Mouse (Mus musculus): ENCODE results near the gene Klhl32. TPM values are rescaled to one million over a fixed set of nuclear protein-coding genes. Genes with fewer than 3 reads are reported as not detected.

The Klhl32 gene
- polyA plus RNA-seq, 1 experiment from 2014 or later = 2.9 TPM

DNA sequence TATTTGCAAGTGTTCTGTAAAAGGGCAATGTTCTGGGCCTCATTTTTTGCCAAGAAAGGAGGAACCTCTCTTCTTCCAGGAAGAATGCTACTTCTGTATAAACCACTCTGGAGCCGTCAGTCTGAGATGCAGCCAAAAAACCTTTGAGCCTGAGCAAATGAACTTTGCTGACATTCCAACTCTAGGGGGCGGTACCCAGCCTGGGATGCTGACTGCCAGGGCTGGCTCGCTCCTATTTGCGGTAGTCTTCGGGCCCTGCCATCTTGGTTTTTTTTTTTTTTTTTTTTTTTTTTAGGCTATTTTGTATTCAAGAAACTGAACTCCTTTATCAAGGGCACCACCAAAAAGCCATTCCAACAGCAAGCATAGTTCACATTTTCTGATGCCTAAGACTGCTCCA lies 230.5 kb downstream of the Klhl32 start:
- H3K4me1 ChIP-seq (ENCODE audit: control insufficient read depth, insufficient read depth, low read length) = no peaks in the 10 kb centered on the region; the same call in 1 of the 2 replicates
- H3K9me3 ChIP-seq (replicated peaks; ENCODE audit: control insufficient read depth, low read length) = no peaks in the 10 kb centered on the region
- H3K4me2 ChIP-seq = no peak overlapping the region
- 85% methylated on average over 5 of the region's 5 CpGs for WGBS (ENCODE audit: insufficient replicate concordance)
- no peaks in the 10 kb centered on the region for H3K36me3 ChIP-seq (ENCODE audit: control insufficient read depth, insufficient read depth, low read length)
- H3K27me3 ChIP-seq (ENCODE audit: control insufficient read depth, insufficient read depth, low read length) = no peaks in the 10 kb centered on the region
- no peak overlapping the region for H3K9ac ChIP-seq (ENCODE audit: low read depth, low read length)
- no peak for ATAC-seq (replicated peaks; ENCODE audit: insufficient number of reproducible peaks, low FRiP score, low TSS enrichment)
- H3K4me3 ChIP-seq (ENCODE audit: low read depth, low read length) = no peak overlapping the region
- H3K27ac ChIP-seq (ENCODE audit: low read depth, low read length) = no peak overlapping the region

DNA sequence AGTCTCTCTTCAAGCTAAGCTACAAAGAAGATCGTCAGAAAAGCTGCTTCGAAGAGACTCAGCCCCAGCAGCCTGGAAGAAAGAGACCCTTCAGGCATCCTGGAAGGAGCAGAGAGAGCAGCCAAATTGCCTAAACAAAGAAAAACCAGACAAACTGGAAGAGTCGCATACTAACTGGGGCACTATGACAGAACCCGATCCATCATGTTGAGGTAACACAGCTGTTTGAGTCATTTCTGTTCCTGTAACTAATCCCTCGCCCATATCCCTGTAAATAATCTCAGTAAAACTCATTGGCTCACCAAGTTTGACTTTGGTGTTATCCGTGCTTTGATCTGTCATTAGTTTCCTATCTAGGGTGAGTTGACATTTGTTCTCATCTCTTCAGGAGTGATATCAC lies 230.9 kb downstream of the Klhl32 start:
- WGBS (ENCODE audit: insufficient replicate concordance) = 70% methylated on average over 6 of the region's 6 CpGs
- H3K9ac ChIP-seq (ENCODE audit: low read depth, low read length) = no peak overlapping the region

DNA sequence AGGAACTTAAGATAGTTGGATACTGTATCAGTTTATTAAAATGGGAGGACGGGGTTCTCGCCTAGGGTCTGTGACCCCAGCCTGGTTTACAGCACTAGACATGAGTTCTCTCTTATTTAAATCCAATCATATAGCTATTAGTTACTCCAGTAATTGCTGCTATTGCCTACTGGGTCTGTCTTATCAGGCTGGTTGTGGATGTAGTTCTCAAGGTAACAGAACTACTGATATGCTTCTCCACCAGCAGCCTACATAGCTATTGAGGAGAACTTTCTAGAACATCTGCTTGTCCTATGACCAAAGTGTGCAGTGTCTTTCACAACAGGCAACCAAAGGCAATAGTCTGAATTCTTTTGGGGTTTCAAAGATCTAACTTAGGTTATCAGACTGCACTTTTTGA lies 241.4 kb downstream of the Klhl32 start:
- Histone ChIP-seq H3K9ac (ENCODE audit: low read depth, low read length) (no peak overlapping the region), H3K4me2 (no peak overlapping the region), H3K9me3 (replicated peaks; ENCODE audit: control insufficient read depth, low read length) (no peaks in the 10 kb centered on the region), H3K36me3 (ENCODE audit: control insufficient read depth, insufficient read depth, low read length) (0 out of 2 replicates have a peak, but pooled peaks cover 2% of the 10 kb centered on the region), H3K27ac (ENCODE audit: low read depth, low read length) (no peak overlapping the region), H3K27me3 (ENCODE audit: control insufficient read depth, insufficient read depth, low read length) (no peaks in the 10 kb centered on the region), H3K4me1 (ENCODE audit: control insufficient read depth, insufficient read depth, low read length) (no peaks in the 10 kb centered on the region), H3K4me3 (ENCODE audit: low read depth, low read length) (no peak overlapping the region)
- WGBS (ENCODE audit: insufficient replicate concordance) = 96% methylated on average over 2 of the region's 2 CpGs
- no peak for ATAC-seq (replicated peaks; ENCODE audit: insufficient number of reproducible peaks, low FRiP score, low TSS enrichment)

More for the DNA sequence above, 230.9 kb downstream of the Klhl32 start:
- Histone ChIP-seq H3K36me3 (ENCODE audit: control insufficient read depth, insufficient read depth, low read length) (no peaks in the 10 kb centered on the region), H3K4me3 (ENCODE audit: low read depth, low read length) (no peak overlapping the region), H3K9me3 (replicated peaks; ENCODE audit: control insufficient read depth, low read length) (no peaks in the 10 kb centered on the region), H3K4me2 (no peak overlapping the region), H3K27me3 (ENCODE audit: control insufficient read depth, insufficient read depth, low read length) (no peaks in the 10 kb centered on the region), H3K27ac (ENCODE audit: low read depth, low read length) (no peak overlapping the region), H3K4me1 (ENCODE audit: control insufficient read depth, insufficient read depth, low read length) (no peaks in the 10 kb centered on the region; the same call in 1 of the 2 replicates)
- ATAC-seq (replicated peaks; ENCODE audit: insufficient number of reproducible peaks, low FRiP score, low TSS enrichment) = no peak

DNA sequence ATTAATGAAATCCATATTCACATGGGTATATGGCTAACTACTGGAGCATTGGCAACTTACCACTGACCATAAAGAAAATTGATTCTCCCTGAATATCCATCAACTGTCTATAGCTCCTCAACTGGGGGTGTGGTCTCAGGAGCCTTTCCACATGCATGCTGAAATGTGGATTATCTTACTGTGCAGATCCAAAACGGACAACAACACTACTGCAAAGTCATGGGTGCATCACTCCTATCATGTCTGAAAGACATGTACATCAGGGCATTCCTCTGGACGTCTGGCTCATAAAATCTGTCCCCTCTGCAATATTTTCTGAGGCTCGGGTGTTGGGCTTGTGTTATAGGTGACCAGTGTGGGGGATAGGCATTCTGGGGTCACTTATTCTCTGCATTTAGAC lies 241.8 kb downstream of the Klhl32 start:
- H3K9ac ChIP-seq (ENCODE audit: low read depth, low read length) = no peak overlapping the region
- no peak overlapping the region for H3K27ac ChIP-seq (ENCODE audit: low read depth, low read length)
- 71% methylated on average over 3 of the region's 3 CpGs for WGBS (ENCODE audit: insufficient replicate concordance)
- no peaks in the 10 kb centered on the region for H3K4me1 ChIP-seq (ENCODE audit: control insufficient read depth, insufficient read depth, low read length)
- no peak overlapping the region for H3K4me2 ChIP-seq
- no peak for ATAC-seq (replicated peaks; ENCODE audit: insufficient number of reproducible peaks, low FRiP score, low TSS enrichment)
- H3K36me3 ChIP-seq (ENCODE audit: control insufficient read depth, insufficient read depth, low read length) = 0 out of 2 replicates have a peak, but pooled peaks cover 2% of the 10 kb centered on the region
- no peaks in the 10 kb centered on the region for H3K9me3 ChIP-seq (replicated peaks; ENCODE audit: control insufficient read depth, low read length)
- no peaks in the 10 kb centered on the region for H3K27me3 ChIP-seq (ENCODE audit: control insufficient read depth, insufficient read depth, low read length)
- H3K4me3 ChIP-seq (ENCODE audit: low read depth, low read length) = no peak overlapping the region

DNA sequence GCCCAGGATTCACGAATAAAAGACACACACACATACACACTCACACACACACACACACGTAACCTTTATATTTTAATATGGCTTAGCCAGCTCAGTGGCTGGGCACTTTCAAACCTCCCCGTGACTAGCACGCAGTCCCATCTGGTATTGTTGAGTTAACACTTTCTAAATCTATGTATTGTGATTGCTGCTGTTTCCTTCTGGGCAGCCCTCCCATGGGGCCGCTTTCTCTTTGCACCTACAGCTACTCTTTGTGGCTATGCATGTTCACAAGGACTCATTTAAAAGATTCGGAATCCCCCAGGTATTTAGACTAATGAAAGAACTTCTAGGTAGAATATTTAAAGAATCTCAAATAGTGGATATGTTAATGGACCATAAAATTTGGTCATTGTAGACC lies 249.2 kb downstream of the Klhl32 start:
- Histone ChIP-seq H3K9ac (ENCODE audit: low read depth, low read length) (no peak overlapping the region), H3K27ac (ENCODE audit: low read depth, low read length) (no peak overlapping the region), H3K27me3 (ENCODE audit: control insufficient read depth, insufficient read depth, low read length) (no peaks in the 10 kb centered on the region), H3K4me1 (ENCODE audit: control insufficient read depth, insufficient read depth, low read length) (no peaks in the 10 kb centered on the region), H3K4me3 (ENCODE audit: low read depth, low read length) (no peak overlapping the region), H3K36me3 (ENCODE audit: control insufficient read depth, insufficient read depth, low read length) (peaks cover 10% of the 10 kb centered on the region), H3K9me3 (replicated peaks; ENCODE audit: control insufficient read depth, low read length) (no peaks in the 10 kb centered on the region), H3K4me2 (no peak overlapping the region)
- no peak for ATAC-seq (replicated peaks; ENCODE audit: insufficient number of reproducible peaks, low FRiP score, low TSS enrichment)
- WGBS (ENCODE audit: insufficient replicate concordance) = 90% methylated on average over 6 of the region's 6 CpGs

DNA sequence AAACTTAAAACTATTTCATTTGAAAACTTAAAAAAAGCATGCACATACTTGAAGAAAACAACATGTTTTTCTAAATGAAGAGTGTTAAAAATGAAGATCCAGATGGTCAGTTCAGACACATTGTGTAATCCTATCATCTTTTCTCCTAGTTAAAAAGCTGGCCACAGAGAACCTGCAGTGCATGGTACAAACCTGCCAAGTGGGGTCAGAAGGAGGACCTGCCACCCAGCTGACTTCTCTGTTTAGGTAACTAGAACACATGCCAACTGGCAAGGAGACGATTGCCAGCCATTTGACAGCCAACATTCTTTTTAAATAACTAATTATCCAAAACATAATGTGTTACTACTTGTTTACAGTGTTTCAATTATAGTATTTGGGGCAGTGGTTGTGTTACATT lies 252.3 kb downstream of the Klhl32 start:
- Histone ChIP-seq H3K4me1 (ENCODE audit: control insufficient read depth, insufficient read depth, low read length) (no peaks in the 10 kb centered on the region), H3K27ac (ENCODE audit: low read depth, low read length) (no peak overlapping the region), H3K9ac (ENCODE audit: low read depth, low read length) (no peak overlapping the region), H3K36me3 (ENCODE audit: control insufficient read depth, insufficient read depth, low read length) (peaks cover 8% of the 10 kb centered on the region), H3K27me3 (ENCODE audit: control insufficient read depth, insufficient read depth, low read length) (no peaks in the 10 kb centered on the region), H3K4me3 (ENCODE audit: low read depth, low read length) (no peak overlapping the region), H3K9me3 (replicated peaks; ENCODE audit: control insufficient read depth, low read length) (no peaks in the 10 kb centered on the region), H3K4me2 (no peak overlapping the region)
- no peak for ATAC-seq (replicated peaks; ENCODE audit: insufficient number of reproducible peaks, low FRiP score, low TSS enrichment)
- WGBS (ENCODE audit: insufficient replicate concordance) = 88% methylated on average over 1 of the region's 1 CpGs

DNA sequence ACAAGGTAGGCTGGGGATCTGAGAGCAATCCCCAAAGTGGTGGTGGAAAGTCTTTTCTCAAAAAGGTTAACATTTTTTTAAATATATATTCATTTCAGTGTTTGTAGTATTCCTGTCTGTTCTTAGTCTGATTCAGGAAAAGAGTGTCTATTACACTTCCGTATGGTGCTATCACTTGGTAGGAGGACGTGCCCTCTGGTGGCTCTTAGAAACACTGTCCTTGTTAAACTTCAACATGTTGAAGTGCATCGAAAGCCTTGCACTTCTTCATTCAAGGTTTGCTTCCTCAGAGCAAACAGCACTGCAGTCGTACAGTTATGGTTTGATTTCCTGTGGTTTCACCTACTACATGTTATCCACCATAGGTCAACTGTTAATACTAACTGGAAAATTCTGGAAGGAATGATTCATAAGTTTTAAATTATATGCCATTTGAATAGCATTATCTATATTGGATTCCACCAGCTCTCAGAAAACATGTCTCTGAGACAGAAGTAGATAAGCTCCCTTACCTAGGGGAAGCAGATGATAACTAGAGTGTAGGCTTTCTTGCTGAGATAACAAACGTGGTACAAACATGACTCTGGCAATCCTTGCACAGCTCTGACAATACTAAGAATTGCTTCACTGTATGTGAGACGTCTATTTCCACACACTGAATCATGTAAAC lies 253.8 kb downstream of the Klhl32 start:
- H3K9ac ChIP-seq (ENCODE audit: low read depth, low read length) = no peak overlapping the region
- no peaks in the 10 kb centered on the region for H3K4me1 ChIP-seq (ENCODE audit: control insufficient read depth, insufficient read depth, low read length)
- no peak overlapping the region for H3K27ac ChIP-seq (ENCODE audit: low read depth, low read length)
- no peaks in the 10 kb centered on the region for H3K27me3 ChIP-seq (ENCODE audit: control insufficient read depth, insufficient read depth, low read length)
- H3K4me3 ChIP-seq (ENCODE audit: low read depth, low read length) = no peak overlapping the region
- ATAC-seq (replicated peaks; ENCODE audit: insufficient number of reproducible peaks, low FRiP score, low TSS enrichment) = no peak
- no peak overlapping the region for H3K4me2 ChIP-seq
- H3K9me3 ChIP-seq (replicated peaks; ENCODE audit: control insufficient read depth, low read length) = no peaks in the 10 kb centered on the region
- WGBS (ENCODE audit: insufficient replicate concordance) = 57% methylated on average over 6 of the region's 6 CpGs
- peaks cover 8% of the 10 kb centered on the region for H3K36me3 ChIP-seq (ENCODE audit: control insufficient read depth, insufficient read depth, low read length)

DNA sequence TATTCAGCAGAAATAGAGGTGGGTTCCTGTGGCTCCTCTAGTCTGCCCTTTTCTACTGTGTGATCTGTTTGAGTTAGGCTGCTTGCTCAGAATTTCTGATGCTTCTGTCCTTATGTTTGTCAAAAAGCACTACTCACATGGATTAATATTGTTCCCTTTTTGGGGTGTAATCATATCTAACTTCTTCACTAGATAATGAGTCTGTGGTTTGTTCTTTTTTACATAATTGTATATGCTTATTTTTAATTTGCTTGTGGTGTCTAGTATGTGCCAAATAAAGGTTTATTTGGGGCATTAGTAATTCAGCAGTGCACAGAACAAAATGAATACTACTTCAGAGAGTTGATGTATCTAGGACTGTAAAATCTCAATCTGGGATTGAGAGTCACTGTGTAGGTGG lies 256.1 kb downstream of the Klhl32 start:
- Histone ChIP-seq H3K9me3 (replicated peaks; ENCODE audit: control insufficient read depth, low read length) (no peaks in the 10 kb centered on the region), H3K4me1 (ENCODE audit: control insufficient read depth, insufficient read depth, low read length) (no peaks in the 10 kb centered on the region), H3K27me3 (ENCODE audit: control insufficient read depth, insufficient read depth, low read length) (no peaks in the 10 kb centered on the region), H3K4me2 (no peak overlapping the region), H3K36me3 (ENCODE audit: control insufficient read depth, insufficient read depth, low read length) (no peaks in the 10 kb centered on the region), H3K9ac (ENCODE audit: low read depth, low read length) (no peak overlapping the region), H3K27ac (ENCODE audit: low read depth, low read length) (no peak overlapping the region), H3K4me3 (ENCODE audit: low read depth, low read length) (no peak overlapping the region)
- ATAC-seq (replicated peaks; ENCODE audit: insufficient number of reproducible peaks, low FRiP score, low TSS enrichment) = no peak

DNA sequence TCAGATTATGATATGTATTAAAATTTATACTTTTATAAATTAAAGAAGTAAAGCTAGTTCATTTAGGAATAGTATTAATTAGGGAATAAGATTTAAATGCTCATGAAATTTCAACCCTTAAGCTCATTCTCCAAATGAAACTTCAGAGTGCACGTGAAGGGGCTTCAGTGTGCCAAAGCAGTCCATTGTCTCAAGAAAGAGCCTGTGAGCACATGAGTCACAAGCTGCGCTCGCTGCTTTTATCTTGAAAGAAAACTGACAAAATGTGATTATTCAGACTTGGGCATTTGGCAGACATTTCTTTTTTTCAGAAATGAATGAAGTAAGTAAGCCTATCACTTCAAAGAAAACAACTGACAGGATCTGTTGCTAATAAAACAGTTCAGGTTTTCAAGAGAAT lies 266.9 kb downstream of the Klhl32 start:
- ATAC-seq (replicated peaks; ENCODE audit: insufficient number of reproducible peaks, low FRiP score, low TSS enrichment) = no peak
- no peaks in the 10 kb centered on the region for H3K9me3 ChIP-seq (replicated peaks; ENCODE audit: control insufficient read depth, low read length)
- H3K4me1 ChIP-seq (ENCODE audit: control insufficient read depth, insufficient read depth, low read length) = no peaks in the 10 kb centered on the region
- H3K9ac ChIP-seq (ENCODE audit: low read depth, low read length) = no peak overlapping the region
- H3K4me2 ChIP-seq = no peak overlapping the region
- H3K36me3 ChIP-seq (ENCODE audit: control insufficient read depth, insufficient read depth, low read length) = 0 out of 2 replicates have a peak, but pooled peaks cover 2% of the 10 kb centered on the region
- H3K27ac ChIP-seq (ENCODE audit: low read depth, low read length) = no peak overlapping the region
- 73% methylated on average over 3 of the region's 3 CpGs for WGBS (ENCODE audit: insufficient replicate concordance)
- H3K27me3 ChIP-seq (ENCODE audit: control insufficient read depth, insufficient read depth, low read length) = no peaks in the 10 kb centered on the region
- no peak overlapping the region for H3K4me3 ChIP-seq (ENCODE audit: low read depth, low read length)
